Mouse (Mus musculus): Measurements from ENCODE around the gene Olfr70.

Olfr70 gene

GRCm38 (mm10) chr4:43700707-43701106, at the start of gene Olfr70:
TSS of gene Olfr70 (minus strand) at chr4:43700807.
- DNase-seq, result no peak

GRCm38 (mm10) chr4:43745187-43745586, 44.6 kb upstream of the Olfr70 start:
- no peak for DNase-seq

GRCm38 (mm10) chr4:43743099-43743498, 42.5 kb upstream of the Olfr70 start:
- DNase-seq, result no peak

GRCm38 (mm10) chr4:43742637-43743036, 42.0 kb upstream of the Olfr70 start:
- no peak for DNase-seq

GRCm38 (mm10) chr4:43741526-43741925, 40.9 kb upstream of the Olfr70 start:
- DNase-seq, result no peak

- no peak for DNase-seq
Measured at GRCm38 (mm10) chr4:43738989-43739674, 38.5 kb upstream of the Olfr70 start.

GRCm38 (mm10) chr4:43737144-43737543, 36.5 kb upstream of the Olfr70 start:
- no peak for DNase-seq

GRCm38 (mm10) chr4:43733186-43733585, 32.6 kb upstream of the Olfr70 start:
- no peak for DNase-seq

GRCm38 (mm10) chr4:43732171-43732570, 31.6 kb upstream of the Olfr70 start:
- DNase-seq, result no peak

GRCm38 (mm10) chr4:43730750-43731297, 30.2 kb upstream of the Olfr70 start:
- DNase-seq, result no peak

- DNase-seq, result peak; percentile 64
Measured at GRCm38 (mm10) chr4:43729794-43730550, 29.4 kb upstream of the Olfr70 start, which contains the start of gene Spaar. TSS of gene Spaar (plus strand) at chr4:43730034.

GRCm38 (mm10) chr4:43729126-43729525, 28.5 kb upstream of the Olfr70 start:
- no peak for DNase-seq

- DNase-seq, result peak; percentile 51
Measured at GRCm38 (mm10) chr4:43728576-43728954, 28.0 kb upstream of the Olfr70 start.

- no peak for DNase-seq
Measured at GRCm38 (mm10) chr4:43727718-43728575, 27.3 kb upstream of the Olfr70 start.

GRCm38 (mm10) chr4:43726995-43727394, 26.4 kb upstream of the Olfr70 start, which contains the start of gene Hrct1:
TSS of gene Hrct1 (plus strand) at chr4:43727188.
- DNase-seq, result peak; percentile 70

GRCm38 (mm10) chr4:43726228-43726993, 25.8 kb upstream of the Olfr70 start:
- no peak for DNase-seq

- DNase-seq, result peak; percentile 47
Measured at GRCm38 (mm10) chr4:43724764-43725163, 24.2 kb upstream of the Olfr70 start.

GRCm38 (mm10) chr4:43722191-43722590, 21.6 kb upstream of the Olfr70 start:
- DNase-seq, result no peak

- no peak for DNase-seq
Measured at GRCm38 (mm10) chr4:43720491-43721228, 20.1 kb upstream of the Olfr70 start.

- DNase-seq, result peak; percentile 51
Measured at GRCm38 (mm10) chr4:43713652-43714219, 13.1 kb upstream of the Olfr70 start.

- peak; percentile 86 for DNase-seq
Measured at GRCm38 (mm10) chr4:43711821-43712220, 11.2 kb upstream of the Olfr70 start.
